Mouse (Mus musculus): ENCODE measurements around the gene Fkbp15.

Gene Fkbp15

DNA sequence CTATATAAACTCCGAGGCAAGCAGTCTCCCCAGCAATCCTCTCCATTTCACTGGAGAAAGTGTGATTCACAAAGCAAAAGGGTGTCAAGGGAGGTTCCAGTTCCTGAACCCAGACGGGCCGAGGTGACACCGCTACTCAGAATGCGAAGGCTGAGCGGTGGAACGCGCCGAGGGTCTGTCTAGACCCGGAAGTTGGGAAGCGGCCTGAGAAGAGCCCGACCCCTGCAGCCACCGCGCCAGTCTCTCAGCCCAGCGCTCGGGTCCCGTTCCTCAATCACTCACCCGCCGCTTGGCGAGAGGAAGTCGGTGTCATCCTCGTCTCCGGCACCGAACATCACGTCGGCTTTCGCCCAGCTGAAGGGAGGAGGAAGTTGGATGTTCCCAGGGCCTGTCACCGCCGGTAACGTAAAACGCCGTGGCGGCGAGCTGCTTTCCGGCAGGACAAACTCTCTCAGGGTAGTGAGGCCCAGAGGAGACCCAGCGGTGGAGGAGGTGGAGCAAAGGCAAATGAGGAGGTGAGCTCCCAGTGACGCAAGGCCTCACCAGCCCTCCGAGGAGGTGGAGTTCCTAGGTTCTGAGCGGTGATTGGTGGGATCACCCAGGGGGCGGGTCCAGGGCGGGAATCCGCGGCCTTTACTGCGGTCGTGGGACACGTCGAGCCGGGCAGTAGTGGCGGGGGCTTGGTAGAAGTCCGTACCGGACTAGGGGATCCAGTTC is at the start of gene Fkbp15, which contains the start of gene Slc31a1:
Fkbp15 (minus strand) TSS at position 461 of the 717 bp plus-strand sequence.
Slc31a1 (plus strand) TSS at position 640 of the 717 bp plus-strand sequence.
- DNase-seq (ENCODE audit: low read depth): peak; percentile 95

DNA sequence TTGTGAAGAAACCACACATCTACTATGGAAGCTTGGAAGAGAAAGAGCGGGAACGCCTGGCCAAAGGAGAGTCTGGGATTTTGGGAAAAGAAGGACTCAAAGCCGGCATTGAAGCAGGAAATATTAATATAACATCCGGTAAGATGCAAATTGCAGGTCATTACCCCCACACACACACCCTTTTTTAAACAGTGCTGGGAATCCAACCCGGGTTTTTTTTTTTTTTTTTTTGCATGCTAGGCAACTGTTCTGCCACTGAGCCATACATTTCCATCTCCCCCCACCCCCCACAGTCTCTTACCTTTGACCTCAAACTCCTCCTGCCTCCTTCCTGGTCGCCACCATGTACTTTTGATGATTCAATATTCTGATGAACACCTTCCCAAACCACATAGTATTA is 49.3 kb upstream of the Fkbp15 start:
- DNase-seq (ENCODE audit: low read depth): no peak

DNA sequence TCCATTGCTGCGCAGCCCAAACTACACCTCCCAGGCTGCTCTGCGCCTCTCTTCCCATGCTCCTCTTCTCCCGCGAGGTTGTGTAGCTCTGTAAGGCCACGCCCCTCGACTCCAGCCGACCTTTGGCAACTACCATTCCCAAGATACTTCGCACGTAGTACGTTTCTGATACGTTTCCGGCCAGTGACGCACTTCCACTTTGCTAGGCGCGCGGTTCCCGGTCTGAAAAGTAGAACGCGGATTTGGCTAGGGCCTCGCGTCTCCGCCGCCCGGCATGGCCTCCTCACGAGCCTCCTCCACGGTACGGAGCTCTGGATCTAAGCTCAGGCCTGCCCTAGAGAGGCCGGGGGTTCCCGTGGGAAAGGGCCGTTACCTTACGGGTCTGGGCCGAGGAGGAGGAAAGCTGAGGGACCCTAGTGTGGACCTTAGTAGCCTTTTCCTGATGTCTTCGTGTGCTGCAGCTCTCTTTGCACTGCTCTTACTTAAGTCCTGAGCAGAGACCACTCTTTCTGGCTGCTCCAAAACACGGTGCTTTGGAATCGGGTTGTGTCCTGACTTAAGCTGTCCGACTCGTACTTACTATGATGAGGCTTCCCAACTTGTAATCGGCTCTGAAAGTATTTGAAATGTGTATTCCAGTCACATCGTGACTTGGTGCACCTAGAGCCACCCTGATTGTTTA is 48.4 kb upstream of the Fkbp15 start, which contains the start of the genes Cdc26 and Prpf4:
Cdc26 (minus strand) TSS at position 42 of the 682 bp plus-strand sequence.
Prpf4 (plus strand) TSS at position 197 of the 682 bp plus-strand sequence.
- peak; percentile 96 for DNase-seq (ENCODE audit: low read depth)

DNA sequence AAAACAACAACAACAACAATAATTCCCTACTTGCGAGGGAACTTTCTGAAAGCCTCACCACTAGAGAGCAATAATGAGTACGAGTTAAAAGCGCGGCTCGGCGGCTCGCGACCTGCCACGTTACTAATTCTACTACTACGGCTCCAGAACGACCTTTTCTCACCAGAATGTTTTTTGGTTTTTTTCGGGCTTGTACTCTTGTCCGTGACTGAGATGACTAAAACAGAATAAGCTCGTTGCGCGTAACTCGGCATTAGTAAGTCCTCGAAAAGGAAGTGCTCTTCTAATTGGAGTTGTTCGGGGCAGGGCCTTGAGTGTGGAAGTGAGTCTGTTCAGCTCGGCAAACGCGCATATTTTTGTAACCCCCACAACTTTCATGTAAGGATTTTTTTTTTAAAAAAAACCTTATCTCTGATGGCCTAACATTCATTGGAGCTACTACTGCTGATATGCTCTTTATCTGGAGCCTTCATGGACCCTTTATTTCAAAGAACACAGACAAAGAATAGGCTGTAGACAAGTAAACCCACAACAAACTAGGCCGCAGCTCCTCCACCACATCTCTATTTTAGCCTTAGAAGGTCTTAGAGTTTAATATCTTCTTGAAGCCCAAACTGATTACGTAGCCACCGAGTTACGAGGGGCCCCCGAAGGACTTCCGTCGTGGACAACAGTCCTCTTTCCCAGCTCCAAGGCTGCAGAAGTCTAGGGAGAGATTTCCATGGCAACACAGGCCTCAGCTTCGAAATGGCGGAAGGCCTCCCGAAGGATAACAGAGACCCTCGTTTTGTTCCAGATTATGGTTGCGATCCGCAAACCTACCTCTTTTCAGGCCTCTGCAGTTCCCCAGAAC is 47.6 kb upstream of the Fkbp15 start:
- peak; percentile 58 for DNase-seq (ENCODE audit: low read depth)

DNA sequence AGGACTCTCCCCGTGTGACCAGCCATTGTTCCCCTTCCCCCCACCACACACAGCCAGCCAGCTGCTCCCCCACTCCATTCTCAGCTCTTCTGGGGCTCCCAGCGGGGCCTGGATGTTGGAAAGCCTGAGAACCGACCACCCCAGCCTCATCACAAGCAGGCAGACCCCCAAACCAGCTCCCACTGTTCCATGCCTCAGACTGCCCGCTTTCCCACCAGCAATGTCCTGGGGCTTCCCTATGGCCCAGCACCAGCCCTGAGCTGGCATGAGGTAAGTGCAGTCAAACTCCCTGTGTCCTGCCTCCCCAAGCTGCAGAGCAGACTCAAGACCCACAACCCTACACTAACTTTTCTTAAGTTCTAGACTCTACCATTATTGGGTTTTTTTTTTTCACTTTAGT is 45.8 kb upstream of the Fkbp15 start:
- DNase-seq (ENCODE audit: low read depth): no peak

DNA sequence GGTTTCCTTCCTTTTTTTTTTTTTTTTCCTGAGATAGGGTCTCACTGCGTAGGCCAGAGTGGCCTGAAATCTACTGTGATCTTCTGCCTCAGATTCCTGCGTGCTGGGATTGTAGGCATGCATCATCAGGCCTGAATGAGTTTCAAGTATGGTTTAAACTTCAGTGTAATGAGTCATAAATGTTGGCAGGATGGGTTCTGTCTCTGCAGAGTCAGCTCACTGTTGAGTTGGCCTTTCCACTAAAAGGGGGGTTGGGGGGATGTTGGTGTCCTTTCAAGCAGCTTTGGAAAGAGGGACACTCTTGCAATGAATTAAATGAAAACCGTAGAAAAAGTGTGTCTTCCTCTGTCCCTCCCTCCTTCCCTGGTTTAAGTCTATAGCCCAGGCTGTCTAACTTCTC is 38.6 kb upstream of the Fkbp15 start:
- DNase-seq (ENCODE audit: low read depth): peak; percentile 70

DNA sequence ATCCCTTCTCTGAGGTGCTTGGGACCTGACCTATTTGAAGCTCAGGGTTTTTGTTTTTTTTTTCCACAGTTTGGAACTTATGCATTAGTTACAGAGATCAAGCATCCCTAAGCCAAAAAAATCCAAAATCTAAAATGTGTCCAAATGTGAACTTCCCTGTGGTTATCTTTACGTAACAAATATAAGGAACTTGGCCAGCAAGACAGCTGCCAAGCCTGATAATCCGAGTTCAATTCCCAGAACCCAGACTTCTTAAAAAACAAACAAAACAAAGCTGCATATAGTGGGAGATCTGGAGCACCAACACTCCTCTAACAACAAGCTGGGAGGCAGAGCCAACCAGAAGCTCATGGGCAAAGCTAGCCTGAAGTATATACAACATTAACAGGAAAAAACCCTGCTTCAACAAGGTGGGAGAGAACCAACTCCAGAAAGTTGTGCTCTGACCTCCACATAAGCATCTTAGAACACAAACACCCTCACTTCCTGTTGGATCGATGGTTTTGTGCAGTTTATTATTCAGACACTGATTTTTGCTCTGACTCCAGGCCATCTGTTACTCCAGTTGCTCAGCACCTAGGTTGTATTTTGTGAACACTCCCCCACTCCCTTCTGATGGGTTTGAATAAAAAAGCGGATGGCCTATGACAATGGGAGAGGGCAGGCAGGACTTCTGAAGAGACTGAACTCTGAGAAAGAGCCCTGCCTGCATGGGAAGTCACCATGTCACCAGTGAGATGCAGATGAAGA is 37.4 kb upstream of the Fkbp15 start:
- DNase-seq (ENCODE audit: low read depth): no peak

DNA sequence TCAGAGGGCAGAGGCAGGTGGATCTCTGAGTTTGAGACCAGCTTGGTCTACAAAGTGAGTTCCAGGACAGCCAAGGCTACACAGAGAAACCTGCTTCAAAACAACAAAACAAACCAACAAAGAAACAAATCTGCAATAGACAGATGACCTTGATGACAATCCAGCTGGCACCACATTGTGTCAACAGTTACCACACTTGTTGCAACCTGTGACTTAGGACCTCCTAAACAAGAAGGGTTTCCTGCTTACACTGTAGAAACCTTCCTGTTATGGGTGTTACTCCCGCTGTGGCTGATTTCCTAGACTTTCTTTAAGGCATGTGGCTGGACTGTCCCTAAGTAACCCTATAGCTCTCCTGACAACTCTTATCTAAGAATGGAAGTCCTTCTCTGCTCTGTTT is 35.5 kb upstream of the Fkbp15 start:
- no peak for DNase-seq (ENCODE audit: low read depth)

DNA sequence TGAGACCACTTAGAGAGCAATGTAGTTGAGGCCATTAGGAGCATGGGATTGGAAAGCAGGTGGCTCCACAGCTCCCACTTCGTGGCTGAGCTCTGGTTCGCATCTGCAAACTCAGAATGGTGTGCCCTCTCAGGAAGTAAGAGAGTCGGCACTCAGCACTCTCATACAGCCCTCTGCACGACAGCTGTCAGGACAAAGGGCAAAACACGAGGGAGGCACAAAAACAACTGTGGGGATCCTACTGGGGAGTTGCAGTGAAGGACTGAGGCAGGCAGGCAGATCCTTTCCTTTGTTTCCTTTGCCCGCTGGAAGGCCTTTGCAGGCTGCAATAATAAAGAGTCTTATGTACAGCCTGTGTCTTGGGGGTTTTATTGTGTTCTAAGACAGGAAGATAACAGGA is 33.1 kb upstream of the Fkbp15 start:
- DNase-seq (ENCODE audit: low read depth): no peak

DNA sequence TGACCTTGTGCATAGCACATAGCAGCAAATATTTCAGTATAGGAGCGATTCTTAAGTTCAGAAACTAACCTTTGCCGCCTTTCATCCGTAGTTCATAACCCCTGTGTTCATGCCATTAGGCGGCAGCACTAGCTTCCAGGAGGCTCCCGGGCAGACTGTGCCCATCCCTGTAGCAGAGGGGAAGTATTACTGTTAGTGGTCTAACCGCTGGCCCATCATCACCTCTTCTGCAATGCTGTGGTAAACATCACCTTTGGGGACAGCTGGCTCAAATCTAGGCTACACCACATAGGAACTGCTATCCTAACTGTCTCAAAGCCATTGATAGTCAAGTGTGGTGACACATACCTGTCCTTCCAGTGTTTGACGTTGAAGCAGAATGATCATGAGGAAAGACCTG is 31.5 kb upstream of the Fkbp15 start:
- DNase-seq (ENCODE audit: low read depth): no peak

DNA sequence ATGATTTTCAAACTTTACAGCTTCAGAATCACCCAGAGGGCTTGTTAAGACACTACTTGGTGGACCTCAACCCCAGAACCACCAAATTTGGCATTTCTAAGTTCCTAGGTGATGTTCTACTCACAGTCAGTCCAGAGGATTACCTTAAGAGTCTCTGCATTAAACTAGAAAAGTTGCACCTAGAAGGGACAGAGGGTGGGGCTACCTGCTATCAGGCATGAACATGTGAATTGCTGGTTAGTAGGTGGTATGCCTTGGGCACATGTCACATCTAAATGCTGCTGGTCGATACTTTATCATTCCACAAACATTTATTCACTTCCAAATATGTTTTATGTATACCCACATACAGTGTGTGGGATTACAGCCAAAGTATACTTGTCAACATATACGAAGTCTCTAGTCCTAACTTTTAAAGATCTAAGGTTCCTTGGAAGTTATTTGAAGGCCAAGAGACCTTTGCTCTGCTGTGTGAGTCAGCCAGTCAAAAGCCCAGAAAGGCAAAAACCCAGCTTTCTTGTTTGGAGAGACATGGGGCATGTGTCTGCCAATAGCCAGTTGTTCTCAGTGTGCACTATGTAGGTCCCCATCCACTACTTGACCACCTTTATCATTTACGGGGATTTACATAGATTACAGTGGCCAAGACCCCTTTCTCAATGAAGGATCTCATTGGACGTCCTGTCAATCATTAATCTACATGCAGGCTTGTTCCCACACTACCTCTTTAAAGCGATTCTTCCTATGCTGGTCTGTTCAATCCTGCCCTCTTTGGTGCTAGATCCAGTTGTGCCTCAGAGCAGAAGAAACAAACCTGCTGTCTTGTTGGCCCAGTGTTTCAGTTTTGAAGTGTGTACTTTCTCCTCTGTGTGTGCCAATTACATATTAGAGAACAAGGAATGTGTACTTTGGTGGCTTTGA is 29.5 kb upstream of the Fkbp15 start:
- no peak for DNase-seq (ENCODE audit: low read depth)

DNA sequence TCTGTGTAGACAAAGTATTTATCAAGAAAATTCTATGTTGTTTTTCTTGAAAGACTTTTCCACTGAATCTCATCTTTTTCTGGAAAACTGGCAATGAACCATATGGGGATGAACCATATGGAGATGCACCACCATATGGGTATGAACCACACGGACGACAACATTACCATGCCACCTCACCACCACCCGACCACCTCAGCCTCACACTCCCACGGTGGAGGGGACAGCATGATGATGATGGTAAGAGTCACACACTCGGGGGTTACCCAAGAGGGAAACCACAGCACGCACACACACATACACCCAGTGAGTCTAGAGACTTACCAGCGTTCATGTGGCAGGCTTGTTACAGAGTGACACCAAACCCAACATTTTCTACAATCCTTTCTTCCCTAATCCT is 25.1 kb upstream of the Fkbp15 start:
- no peak for DNase-seq (ENCODE audit: low read depth)

DNA sequence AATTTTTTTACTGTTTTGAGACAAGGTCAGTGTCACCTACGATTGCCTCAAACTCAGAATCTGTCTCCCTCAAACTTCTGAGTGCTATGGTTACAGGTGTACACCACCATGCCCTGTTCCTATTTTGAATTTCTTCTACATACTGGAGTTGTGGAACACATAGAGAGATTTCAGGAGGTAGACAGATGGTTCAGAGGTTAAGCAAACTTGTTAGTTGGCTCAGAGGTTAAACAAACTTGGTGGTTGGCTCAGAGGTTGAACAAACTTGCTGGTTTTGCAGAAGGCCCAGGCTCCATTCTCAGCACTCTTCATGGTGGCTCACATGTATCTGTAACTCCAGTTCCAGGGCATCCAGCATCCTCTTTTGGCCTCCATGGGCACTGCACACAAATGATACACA is 23.8 kb upstream of the Fkbp15 start:
- DNase-seq (ENCODE audit: low read depth): no peak

DNA sequence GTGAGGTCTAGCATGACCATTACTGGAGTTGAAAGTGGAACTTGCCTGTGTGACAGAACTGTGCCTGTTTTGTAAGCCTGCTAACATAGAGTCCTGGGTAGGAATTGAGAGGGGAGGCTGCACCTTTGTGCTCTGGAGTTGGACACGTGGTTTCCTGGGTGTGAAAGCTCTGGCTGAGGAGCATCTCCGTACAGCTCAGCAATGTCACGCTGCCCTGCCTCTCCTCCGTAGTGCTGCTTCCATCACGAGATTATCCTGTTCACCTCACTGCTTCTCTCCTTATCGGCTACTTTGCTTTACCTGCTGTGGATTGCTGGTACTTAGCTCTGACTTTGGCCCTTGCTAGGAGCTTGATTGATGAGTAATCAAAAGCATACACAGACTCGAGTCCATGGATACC is 23.4 kb upstream of the Fkbp15 start:
- no peak for DNase-seq (ENCODE audit: low read depth)

DNA sequence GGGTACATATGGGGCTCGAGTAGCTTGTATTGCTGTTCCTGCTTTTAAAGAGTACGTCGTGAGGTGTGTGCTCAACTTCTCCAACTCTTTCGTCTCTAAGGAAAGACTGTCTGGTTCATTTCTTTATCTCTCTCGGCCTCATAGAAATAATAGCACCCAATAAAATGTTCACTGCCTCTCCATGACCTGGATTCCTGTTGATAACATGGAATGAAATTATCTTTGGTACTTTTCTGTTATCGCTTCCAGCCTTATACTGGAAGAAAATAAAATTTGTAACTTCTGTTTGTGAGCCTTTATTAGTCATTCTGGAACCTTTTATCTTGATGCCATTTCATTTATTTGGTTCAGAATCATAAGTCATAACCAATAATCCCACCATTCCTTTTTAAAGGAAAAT is 22.9 kb upstream of the Fkbp15 start:
- DNase-seq (ENCODE audit: low read depth): no peak

DNA sequence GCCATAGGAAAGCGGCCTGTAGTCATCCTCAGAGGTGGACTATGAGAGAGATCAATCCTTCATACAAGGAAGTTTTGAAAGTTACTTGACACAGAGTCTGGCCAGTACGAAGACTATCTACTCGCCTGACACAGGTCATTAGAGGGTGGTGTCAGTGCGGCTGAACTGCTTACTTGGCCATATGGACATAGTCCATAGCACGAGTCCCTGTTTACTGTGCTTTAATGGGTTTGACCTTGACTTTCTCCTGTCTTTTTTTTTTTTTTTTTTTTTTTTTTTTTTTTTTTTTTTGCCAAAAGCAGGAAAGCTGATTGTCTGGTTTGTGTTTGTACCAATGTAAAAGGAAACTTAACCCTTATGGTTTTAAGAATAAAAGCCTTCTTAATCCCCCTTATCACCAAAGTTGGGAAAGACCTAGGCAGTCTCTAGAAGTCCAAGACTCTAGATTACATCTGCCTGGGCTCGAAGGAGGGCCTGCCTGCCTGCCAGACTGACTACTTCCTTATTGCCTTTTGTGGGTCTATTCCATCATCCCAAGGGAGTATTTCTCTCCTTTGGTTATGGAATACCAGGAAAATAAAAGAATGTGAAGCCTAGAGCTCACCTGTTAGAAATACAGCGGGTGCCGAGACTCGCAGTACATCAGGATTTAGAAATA is 19.5 kb upstream of the Fkbp15 start:
- no peak for DNase-seq (ENCODE audit: low read depth)

DNA sequence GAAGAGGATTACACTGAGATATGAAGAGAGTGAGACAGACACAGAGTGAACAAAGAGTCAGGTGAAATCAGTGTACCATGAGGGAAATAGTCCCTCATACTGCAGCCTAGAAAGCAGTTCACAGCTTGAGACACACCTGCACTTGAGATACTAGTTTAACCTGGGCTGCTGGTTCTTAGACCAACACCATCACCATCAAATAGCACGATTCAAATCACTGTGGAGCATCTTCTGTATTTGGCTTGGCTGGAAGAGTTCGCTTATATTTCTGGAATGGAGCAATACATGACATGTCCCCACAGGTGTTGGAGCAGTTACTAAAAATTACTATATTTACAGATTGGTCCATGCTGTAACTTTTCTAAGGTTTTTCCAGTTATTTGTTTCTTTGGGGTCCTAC is 15.8 kb upstream of the Fkbp15 start:
- no peak for DNase-seq (ENCODE audit: low read depth)

DNA sequence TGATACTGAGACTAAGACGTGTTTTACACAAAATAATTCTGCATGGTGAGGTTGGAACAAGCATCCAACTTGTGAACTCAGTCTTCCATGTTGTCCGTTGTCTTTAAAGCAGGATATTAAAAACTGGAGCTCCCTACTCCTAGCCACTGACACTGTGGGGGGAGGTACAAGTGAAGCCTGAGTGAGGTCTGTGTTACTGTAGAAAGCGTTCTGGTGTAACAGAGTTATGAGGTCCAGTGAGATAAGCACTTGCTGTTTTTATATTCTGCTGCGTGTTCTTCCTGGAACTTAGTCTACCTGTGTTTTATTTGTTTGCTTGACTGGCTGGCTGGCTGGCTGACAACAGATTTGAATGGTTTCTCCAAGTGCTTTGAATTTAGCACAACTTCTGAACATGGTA is 14.0 kb upstream of the Fkbp15 start:
- no peak for DNase-seq (ENCODE audit: low read depth)

DNA sequence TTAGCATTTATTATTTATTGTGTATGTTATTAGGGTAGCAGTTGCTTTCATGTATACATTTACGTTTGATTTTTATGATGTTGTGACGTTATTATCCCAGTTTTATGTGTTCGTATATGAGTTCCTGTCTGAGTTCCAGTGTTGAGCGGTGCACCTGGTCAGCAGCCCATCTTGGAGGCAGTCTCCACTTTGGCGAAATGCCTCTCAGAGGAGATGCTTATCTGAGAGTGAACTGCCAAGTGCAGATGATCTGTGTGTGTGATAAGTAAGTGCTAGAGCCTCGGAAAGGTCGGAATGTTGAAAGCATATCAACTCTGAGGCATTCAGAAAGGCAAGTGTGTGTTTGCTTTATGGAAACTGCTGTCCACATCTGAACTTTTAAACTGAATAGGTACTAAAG is 13.3 kb upstream of the Fkbp15 start:
- no peak for DNase-seq (ENCODE audit: low read depth)

DNA sequence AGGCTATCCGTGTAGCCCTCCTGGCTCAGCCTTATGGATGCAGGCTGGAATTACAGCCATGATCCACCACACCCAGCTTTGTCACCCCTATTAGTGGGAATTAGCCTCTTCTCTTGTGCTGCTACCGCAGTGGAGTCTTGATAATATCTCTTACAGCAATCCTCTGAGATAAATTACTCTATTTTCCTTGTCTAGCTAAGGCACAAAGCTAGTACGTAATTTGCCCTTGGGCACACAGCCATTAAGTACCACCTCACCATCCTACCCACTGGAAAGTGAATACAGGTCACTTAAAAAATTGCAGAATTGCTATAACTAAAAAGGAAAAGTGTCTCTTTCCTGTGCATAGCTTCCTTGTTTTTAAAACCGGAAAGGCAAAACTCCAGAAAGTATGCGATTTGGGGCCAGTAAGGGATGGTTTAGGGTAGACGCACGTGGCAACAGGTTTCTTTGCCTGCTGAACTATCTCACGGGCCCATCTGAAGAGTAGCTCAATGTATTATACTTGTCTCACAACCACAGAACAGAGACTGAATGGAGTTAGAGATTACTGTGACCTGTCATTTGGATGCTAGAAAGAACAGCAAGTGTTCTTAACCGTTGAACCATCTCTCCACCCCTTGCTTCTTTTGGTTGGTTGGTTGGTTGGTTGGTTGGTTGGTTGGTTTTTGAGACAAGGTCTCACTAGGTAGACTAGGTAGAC is 12.6 kb upstream of the Fkbp15 start:
- DNase-seq (ENCODE audit: low read depth): no peak
